Mouse (Mus musculus) spleen, postnatal 4 days (tissue): ENCODE measurements around the gene Syvn1.

ENCODE experiments used
- DNase-seq, 2 experiments: peaks; one replicate each; pipeline ENCODE4 v3.0.0; 2022; ENCODE audit warnings: low spot score in 2 of 2

The Syvn1 gene

DNA sequence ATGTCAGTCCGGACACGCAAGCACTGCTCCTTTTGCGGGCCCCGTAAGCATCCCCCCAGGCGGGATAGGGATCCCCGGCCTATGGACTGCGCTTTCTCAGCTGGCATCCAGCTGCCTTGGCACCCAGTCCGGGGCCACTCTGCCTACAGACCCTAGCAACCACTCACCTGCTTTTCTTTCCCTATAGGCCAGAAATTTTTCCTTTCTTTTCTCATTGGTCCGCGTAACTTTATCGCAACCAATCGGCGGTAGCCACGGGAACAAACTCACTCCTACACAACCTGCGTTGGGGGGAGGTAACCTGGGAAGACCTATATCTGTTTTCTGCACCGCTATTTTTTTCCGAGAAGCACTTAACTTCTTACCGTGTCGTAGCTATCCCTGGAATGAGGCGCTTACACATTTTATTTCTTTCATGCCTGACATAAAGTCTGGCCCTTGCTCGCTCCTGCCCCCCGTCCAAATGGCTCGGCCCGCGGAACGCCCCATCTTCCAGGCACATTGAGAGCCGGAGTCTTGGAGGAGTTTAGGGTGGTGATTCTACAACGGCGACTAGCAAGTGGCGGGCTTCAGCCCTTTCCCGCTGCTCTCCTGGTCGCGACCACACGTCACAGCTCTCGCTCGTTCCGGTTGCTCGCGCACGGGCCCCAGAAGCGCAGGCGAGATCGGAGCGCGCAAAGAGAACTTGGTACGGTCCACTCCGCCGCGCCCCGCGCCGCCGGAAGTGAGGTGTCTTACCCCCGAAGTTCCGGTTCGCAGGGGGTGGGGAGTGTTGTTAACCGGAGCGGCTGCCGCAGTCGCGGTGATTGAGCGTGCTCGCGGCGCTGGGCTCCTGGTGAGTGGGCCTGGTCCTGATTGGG, at the start of gene Syvn1:
Syvn1 (plus strand) TSS at position 283 of the 860 bp plus-strand sequence.
- peak; percentile 90 to 95 for DNase-seq

DNA sequence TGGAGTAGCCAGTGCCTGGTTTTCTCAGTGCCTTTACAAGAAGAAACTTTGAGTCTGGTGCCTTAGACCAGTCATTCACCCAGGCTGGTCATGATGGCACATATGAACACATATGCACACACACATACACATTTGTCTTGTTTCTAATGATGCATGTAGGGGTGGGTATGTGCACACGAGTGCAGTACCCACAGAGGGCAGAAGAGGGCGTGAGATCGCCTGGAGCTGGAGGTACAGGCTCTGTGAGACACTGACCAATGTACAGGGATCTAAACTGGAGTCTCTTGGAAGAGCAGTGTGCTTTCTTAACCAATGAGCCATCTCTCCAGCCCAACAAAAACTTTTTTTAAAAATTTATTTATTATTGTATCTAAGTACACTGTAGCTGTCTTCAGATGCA, 48.2 kb upstream of the Syvn1 start:
- DNase-seq = no peak

DNA sequence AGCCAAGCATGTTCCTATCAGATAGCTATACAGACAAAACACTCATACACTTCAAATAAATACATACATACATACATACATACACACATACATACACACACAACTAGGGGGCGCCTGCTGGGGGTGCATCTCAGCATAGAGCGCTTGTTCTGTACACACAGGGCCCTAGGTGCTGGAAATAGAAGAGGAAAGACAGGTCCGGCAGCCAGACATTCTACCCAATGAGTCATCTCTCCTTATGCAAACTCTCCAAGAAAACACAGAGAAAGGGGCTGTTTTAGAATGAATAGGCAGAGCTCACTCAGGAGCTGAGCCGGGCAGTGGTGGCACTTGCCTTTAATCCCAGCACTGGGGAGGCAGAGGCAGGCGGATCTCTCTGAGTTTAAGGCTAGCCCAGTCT, 46.4 kb upstream of the Syvn1 start:
- DNase-seq = no peak

DNA sequence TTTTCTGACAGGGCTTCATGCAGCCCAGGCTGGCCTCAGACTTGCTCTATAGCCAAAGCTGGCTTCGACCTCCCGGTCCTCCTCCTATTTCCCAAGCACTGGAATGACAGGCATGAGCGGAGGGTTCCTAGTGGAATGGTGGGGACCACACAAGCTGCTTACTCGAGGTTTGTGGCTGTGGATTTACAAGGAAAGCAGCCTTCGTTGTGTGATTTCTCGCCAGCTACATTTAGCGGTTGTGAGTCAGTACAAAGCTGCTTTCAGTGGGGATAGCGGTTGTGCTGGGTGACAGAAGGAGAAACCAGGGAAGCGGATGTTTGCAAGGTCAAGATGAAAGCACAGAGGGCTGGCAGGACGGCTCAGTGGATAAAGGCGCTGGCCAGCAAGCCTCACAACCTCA, 40.8 kb upstream of the Syvn1 start:
- DNase-seq = no peak

DNA sequence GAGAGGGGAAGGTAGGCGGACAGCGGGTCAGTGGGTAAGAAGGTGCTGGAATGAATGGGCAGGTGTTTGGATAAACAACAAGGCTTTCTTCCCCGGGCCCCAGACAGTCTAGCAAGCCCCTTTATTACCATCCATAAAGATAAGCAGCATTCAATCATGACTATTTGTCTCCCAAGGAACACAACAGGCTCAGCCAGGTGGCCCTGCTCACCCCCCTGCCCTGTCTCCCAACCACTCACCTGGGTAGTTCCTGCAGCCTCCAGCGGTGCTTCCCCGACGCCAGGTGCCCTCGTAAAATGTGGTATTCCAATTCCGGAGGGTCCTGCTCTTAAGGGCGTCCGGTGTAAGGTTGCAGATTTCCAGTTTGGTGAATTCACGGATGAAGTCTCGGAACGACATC, 39.4 kb upstream of the Syvn1 start:
- no peak for DNase-seq

DNA sequence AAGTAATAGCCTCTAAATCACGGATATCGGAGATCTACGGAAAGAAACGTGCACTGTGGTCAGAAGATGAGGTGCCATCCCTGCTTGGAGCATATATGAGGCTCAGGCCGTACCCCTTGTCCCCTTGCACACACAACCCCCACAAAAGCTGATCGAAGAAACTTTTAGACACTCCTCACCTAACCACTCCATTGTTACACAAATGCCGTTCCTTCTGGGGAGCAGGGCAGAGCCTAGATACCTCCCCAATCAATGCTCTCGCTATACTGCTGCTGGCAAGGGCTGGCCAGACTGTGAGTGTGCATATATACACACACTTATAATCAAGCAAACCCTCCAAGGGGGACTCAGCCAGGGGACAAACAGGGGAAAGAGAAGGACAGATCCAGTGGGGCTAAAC, 37.2 kb upstream of the Syvn1 start:
- DNase-seq = no peak

DNA sequence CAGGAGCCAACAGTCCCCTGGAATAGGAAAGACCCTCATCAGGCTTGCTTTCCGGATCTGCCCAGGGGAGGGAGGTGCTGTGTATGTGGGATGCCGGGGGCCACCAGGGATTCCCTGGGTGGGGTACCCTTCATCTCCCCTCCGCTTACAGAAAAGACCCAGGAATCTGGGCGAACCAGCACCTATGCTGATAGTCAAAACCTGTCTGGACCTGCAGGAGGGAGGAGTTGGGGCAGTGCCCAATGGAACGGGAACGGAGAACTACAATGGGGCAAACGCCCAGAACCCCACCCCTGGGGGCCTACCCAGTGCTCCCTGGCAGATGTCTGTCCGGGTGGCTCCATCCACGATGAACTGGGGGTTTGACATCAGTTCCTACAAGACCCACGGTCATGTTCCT, 32.7 kb upstream of the Syvn1 start:
- DNase-seq = no peak

DNA sequence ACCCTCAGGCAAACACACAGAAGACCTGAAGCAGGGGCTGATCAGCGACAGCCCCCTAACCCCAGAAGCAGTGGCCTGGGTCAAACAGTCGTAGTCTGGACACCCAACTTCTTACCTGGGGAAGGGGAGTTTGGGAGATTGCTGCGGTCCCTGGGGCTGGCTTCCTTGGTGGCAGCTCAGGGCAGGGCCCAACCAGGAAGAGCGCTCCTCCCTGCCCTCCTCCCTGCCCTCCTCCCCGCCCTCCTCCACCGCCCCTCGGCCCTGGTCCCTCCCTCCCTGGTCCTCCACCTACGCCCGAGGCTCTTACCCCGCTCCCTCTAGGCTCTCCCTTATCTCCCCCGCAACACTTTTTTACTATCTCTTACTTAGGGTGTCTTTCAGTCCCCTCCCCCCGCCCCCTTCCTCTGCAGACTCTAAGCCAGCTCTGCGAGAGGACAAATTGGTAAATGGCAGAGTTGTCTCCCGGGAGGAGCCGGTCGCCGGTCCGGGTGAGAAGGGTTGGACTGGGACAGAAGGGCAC, 31.3 kb upstream of the Syvn1 start:
- peak; percentile 75 to 84 for DNase-seq

DNA sequence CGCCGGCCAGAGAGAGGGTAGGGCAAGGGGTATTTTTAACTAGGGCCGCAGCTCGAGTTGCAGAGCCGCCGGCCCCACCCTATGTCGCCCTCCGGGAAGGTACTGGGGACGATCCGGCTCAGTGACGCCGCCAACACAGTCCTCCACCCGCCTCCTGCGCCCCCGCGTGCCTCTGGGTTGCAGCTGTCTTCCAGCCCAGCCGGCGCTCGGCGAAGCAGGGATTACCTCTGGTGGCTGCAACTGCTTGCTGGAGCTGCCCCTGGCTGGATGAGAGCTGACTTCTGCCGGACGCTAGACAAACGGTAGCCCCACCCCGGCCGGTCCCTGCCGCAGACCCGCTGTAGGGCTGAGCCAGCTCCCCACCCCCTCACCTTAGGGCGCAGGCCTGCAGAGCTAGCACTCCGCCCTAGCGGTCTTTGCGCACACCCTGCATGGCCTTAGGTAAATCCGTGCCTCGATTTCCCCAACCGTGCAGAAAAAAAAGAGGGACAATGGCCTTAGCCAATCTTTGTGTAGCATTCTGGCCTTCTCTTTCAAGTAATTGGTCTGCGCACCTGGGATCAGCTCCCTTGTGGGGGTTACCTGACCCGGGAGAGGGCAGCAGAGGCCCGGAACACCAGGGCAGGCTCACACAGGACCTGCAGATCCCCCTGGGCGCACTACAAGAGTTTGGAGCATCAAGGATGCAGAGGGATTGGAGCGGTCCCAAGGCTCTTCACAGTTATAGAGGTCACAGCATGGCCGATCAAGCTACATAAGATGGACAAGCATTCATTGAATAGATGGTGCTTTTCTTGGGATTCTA, 30.7 kb upstream of the Syvn1 start, which contains the start of gene Capn1:
Capn1 (minus strand) TSS at position 387 of the 805 bp plus-strand sequence.
- DNase-seq = peak; percentile 77 to 88

DNA sequence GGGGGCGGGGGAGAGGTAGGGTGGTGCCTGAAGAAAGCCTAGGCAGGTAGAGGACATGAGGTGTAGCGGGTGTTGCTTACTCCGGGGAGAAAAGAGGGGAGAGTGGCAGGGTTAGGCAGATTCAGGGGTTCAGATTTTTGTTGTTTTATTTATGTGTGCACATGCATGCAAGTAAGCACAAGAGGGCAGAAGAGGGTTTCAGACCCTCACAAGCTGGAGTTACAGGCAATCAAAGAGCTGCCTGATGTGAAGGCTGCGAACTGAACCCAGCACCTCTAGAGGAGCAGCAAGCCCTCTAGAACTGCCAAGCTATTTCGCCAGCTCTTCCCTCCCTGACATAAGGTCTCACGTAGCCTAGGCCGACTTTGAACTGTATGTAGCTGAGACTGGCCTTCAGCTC, 29.8 kb upstream of the Syvn1 start:
- DNase-seq = no peak

DNA sequence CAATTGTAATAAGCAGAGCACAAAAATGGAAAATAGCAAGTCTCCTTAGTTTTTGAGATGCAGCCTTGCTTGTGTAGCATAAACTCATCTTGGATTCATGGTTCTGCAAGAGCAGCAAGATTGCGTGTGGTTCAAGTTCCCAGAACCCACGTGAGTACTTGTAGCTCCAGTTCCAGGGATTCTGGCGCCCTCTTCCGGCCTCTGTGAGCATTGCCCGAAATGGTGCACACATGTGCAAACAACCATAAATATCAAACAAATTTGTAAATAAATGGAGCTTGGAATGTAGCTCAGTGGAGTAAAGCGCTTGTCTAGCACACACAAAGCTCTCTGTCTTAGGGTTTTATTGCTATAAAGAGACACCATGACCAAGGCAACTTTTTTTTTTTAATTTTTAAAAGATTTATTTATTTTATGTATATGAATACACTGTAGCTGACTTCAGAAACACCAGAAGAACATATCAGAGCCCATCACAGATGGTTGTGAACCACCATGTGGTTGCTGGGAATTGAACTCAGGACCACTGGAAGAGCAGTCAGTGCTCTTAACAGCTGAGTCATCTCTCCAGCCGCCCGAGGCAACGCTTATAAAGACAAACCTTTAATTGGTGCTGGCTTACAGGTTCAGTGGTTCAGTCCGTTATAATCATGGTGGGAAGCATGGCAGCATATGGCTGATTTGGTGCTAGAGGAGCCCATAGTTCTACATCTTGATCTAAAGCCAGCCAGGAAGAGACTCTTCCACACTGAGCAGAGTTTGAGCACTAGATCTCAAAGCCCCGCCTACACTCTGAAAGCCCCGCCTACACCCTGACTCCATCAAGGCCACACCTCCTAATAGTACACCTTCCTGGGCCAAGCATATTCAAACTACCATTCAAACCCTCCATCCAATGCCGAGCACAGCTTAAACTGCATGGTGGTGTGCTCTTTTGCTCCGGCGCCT, 28.0 kb upstream of the Syvn1 start:
- peak; percentile 91 to 97 for DNase-seq

DNA sequence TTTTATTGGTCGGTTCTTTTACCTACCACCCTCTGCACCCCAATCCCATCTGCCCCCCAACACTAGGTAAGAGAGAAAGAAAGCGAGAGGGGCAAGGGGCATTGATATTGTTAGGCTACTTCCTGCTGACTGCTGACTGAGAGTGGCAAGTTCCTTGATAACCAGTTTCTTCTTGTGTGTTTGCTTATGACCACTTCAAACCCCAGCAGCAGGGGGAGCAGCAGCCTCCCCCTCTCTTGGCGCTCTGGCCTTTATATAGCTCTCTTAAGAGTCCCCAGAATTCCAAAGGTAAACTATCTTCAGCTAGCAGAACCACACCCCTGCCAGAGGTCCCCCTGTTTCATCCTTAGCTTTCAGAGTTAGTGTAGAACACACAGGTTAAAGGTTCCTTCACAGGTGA, 26.1 kb upstream of the Syvn1 start:
- no peak for DNase-seq

DNA sequence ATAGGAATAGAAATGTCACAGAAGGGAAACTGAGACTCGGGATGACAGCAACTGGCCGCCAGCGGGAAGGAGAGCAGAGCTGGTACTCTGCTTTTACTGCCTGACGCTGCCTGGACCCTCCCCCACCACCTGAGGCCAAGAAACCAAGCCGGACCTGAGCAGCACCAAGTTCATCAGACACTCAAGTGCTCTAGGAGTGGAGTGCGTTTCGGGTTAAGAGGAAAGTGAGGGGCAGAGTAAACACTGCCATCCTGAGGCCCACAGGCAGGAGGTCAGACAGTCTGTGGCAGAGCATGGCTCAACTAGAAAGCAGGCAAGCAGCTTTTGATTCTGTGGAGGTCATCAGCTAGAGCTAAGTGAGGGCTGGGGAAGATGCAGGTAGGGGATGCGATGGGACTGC, 23.3 kb upstream of the Syvn1 start:
- no peak for DNase-seq

DNA sequence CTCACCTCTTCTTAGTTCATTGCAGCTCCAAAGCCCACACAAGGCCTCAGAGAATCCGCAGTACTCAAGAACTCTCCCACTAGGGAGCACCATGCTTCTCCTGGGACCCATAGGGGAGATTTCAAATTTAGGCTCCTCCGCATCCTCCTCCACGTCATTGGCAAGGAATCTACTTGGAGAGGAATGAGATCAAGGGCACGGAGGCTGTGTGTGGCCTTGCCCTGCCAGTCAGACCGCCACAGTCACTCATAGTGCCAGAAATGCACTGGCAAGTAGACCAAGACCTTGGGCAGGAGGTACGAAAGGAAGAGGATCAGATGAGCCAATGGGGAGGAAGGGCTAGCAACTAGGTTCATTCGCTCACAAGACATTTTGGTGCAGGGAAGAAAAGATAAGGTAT, 22.4 kb upstream of the Syvn1 start:
- DNase-seq = no peak

DNA sequence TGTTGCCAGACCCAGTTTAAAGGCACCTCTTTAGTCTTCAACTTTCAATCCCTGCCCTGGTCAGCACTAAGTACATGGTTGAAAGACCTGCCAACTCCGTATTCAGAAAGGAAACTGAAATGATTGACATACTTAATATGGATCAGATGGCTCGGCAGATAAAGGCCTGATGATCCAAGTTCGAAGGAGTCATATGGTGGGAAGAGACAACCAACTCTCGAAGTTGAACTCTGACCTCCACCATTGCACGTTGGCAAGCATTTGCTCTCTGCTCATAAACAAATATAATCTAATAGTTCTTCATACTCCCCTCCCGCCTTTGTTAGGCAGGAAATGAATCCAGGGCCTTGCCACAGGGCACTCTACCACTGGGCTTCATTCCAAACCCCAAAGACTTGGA, 17.4 kb upstream of the Syvn1 start:
- DNase-seq = no peak

DNA sequence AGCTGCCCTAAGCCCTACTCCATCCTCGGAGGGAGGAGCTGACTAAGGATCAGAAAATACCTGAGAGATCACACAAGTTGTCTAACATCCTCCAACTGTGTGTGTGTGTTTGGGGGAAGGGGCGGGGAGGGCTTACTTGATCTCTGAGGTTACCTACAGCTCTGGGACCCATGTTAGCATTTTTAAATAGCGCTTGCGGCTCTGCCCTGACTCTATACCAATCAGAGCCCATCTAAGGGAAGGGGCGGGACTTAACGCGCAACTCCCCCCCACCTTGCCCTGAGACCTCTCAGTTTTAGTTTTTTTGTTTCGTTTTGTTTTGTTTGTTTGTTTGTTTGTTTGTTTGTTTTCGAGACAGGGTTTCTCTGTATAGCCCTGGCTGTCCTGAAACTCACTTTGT, 16.9 kb upstream of the Syvn1 start:
- DNase-seq = no peak

DNA sequence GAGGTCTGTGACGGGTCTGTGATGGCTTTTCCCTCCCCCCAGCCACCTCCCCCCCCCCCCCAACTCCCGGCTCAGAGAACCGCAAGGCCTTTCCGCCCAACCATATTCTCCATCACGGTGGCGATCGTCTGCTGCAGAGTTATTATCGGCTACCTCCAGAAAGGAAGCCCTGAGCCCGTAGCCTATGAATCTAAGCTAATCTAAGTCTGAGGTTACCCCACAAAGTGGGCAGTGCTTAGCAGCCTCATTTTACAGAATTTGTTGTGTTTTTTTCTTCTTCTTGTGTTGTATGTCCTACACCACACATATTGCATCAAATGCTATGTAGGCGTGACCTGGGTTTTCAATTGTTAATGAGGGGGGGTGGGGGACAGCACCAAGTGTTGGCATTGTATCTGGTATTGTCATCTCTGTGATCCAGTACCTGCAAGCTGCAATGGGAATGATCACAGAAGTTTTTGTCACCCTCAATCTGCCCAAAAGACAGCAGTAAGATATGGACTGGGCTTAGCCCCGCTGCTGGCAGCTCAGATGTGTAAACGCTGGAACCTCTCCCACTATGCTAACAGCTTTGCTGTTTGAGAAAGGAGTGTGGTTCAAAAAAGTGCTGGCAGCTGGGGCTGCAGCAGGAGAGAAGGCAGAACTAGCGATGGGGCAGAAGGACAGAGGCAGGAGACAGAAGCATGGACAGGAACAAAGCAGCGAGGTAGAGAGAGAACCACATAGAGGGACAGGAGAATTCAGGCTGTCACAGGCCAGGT, 15.7 kb upstream of the Syvn1 start:
- DNase-seq = no peak

DNA sequence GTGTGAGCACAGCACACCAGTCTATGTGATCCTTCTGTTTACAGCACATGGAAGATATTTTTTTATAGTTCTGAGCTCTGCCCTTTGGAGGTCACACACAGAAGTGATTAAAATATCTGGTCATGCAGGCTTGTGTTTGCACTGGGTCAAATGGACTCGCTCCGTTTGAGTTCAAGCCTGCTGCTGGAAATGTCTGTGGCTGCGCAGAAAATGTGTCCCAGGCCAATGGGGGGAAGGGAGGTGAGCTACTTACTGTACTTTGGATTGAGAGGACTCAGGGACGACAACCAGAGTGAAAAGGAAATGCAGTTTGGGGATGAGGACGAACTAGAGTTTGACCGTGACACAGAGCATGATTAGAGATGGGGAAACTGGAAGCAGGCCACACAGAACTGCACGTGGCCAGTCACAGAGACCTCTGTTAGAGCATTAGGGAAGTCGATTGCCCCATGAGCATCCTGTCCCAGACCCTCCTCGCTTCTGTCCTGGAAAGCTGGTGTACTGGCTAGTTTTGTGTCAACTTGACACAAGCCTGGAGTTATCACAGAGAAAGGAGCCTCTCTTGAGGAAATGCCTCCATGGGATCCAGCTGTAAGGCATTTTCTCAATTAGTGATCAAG, 10.3 kb upstream of the Syvn1 start:
- DNase-seq = no peak

DNA sequence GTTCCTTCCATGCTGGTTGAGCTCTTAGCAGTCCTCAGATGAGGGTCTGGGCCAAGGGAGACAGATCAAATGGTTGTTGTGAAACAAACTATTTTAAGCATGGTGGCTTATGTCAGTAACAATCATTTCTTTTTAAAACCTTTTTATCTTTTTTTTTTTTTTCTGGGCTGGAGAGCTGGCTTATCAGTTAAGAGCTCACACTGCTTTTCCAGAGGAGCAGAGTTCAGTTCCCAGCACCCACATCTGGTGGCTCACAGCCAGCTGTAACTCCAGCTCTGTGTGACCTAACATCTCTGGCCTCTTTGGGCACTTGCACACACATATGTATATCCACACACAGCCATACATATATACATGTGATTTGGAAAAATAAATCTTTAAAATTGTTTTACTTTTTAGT, 8.7 kb upstream of the Syvn1 start:
- DNase-seq = no peak

DNA sequence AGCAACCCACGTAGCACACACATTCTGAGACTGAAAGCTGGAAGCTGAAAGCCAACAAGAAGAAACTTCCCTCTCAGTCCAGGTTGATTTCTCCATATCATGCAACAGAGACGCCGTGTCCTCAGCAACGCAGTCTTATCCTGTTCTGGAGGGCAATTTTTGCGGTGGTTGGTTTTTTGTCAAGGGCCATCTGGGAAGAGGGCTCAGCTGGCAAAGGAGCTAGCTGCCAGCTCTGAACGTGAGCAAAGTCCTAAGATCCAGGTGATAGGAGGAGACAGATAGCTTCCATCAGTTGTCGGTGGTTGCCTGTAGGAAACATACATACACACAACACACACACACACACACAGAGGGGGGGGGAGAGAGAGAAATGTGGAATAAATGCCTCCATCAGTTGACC, 8.1 kb upstream of the Syvn1 start:
- DNase-seq = no peak
